Comparison of ENCODE assay signal across 21 mouse cellular contexts in the genomic region with DNA sequence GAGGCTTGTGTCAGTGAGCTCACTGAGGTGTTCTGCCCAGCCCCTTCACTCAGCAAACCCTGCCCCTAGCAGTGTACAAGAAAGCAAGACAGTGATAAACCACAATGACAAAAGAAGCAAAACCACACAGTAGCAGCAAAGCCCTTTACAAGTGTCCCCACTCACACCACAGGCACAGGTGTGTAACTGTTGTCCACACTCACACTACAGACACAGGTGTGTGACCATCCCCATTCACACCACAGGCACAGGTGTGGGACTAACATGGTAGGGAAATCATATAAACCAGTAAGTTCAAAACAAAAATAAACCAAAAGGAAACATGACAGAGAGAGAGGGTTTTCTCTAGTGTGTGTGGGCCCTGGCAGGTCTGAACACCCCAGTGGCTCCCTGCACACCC. TPM values are rescaled to one million over a fixed set of nuclear protein-coding genes. Genes with fewer than 3 reads are reported as not detected.
A peak's percentile ranks its signal among the peaks of the same experiment; 100 is the strongest.
DNase-seq lines count a peak whose midpoint lies in the region; ATAC-seq and TF ChIP-seq lines count a peak whose summit lies in the region.
"Had no signal": no experiment of that assay in that cellular context is flagged by ENCODE, and none has a peak within 500 bp of the region (broad histone marks: within the 10 kb centered on the region; RNA-seq: fewer than 3 reads in every experiment).

No protein-coding gene starts in this region.

- no peaks in the 10 kb centered on the region for H3K36me3 ChIP-seq in myocyte (ENCODE audit: control insufficient read depth, insufficient read depth)

- DNase-seq in A20 (ENCODE audit: low read depth, low spot score) = peak; percentile 24
- no peak for DNase-seq in cerebellum, adult 9-10 months
- no peak for DNase-seq in cerebellum, adult 2 months
- DNase-seq in right cerebral cortex, postnatal 14 days = no peak
- DNase-seq: adrenal gland, adult 2 months; adrenal gland, adult 8-10 months; adrenal gland, postnatal 10 days; adrenal gland, postnatal 14 days; adrenal gland, postnatal 25 days; adrenal gland, postnatal 36 days; B cell, adult 2 months; cerebellum, adult 11 months; cerebellum, adult 11-12 months; cerebellum, adult 18-20 months; cerebellum, adult 8-10 months had no signal

- no peak for TF ChIP-seq CTCF in cerebellum, adult 2 months (IDR thresholded peaks at IDR 0.05; ENCODE audit: borderline replicate concordance, insufficient read depth, low read depth, low read length)

- H3K27ac ChIP-seq in cerebellum, adult 2 months (ENCODE audit: insufficient read depth, low read length) = no peak overlapping the region

- H3K4me1 ChIP-seq in cerebellum, adult 2 months (ENCODE audit: control insufficient read depth, insufficient read depth, low read length) = no peaks in the 10 kb centered on the region

- H3K27me3 ChIP-seq in myocyte (ENCODE audit: control insufficient read depth, insufficient read depth, insufficient read length) = no peaks in the 10 kb centered on the region
- H3K27me3 ChIP-seq in cerebellum, adult 2 months (ENCODE audit: control insufficient read depth, insufficient read depth, low read length) = no peaks in the 10 kb centered on the region; the same call in 1 of the 2 replicates
- H3K27me3 ChIP-seq: CH12.LX, Patski had no signal

- H3K4me2 ChIP-seq in myocyte (ENCODE audit: low read depth) = no peak overlapping the region

- H3ac ChIP-seq in myocyte (ENCODE audit: control insufficient read depth, insufficient read length) = no peak overlapping the region

- TF ChIP-seq POLR2A in myocyte (IDR thresholded peaks at IDR 0.05; ENCODE audit: insufficient read length, low read depth) = no peak
- TF ChIP-seq POLR2A in cerebellum, adult 2 months (IDR thresholded peaks at IDR 0.05; ENCODE audit: borderline replicate concordance, insufficient read depth, low read length) = no peak

- H3K79me2 ChIP-seq in myocyte (ENCODE audit: control insufficient read depth, insufficient read depth) = no peaks in the 10 kb centered on the region

- H3K4me3 ChIP-seq in myocyte = no peak overlapping the region
- no peak overlapping the region for H3K4me3 ChIP-seq in cerebellum, adult 2 months (replicated peaks; ENCODE audit: insufficient read depth, low read depth, low read length)

- 0 out of 2 replicates have a peak, but pooled peaks have one; percentile 30 for ATAC-seq in monocyte, adult 5-6 weeks (replicated peaks; ENCODE audit: insufficient number of reproducible peaks, low FRiP score, low TSS enrichment, poor library complexity, severe bottlenecking)
- ATAC-seq: activated CD4-positive, CD25-positive, alpha-beta regulatory T cell, adult 4 months; CD4-positive, CD25-positive, alpha-beta regulatory T cell, adult 4 months; Patski had no signal

TF ChIP-seq in myocyte, 11 proteins besides CTCF, POLR2A, EP300 and RAD21:
- TF ChIP-seq MYOD1 (IDR thresholded peaks at IDR 0.05; ENCODE audit: control insufficient read depth in 1 of 3, insufficient read length in 2 of 3, low read depth in 2 of 3) (peak in 2 of 3 experiments; percentile 37 to 61), E2F4 (IDR thresholded peaks at IDR 0.05; ENCODE audit: insufficient read depth) (no peak), MYOG (IDR thresholded peaks at IDR 0.05; ENCODE audit: control insufficient read depth in 1 of 3, insufficient read depth in 1 of 3, insufficient read length in 2 of 3, low read depth in 2 of 3) (peak in 1 of 3 experiments; percentile 55), POLR2AphosphoS2 (IDR thresholded peaks at IDR 0.05; ENCODE audit: insufficient read length, low read depth) (no peak), TCF12 (IDR thresholded peaks at IDR 0.05; ENCODE audit: insufficient read depth, poor library complexity, severe bottlenecking) (no peak), TCF3 (IDR thresholded peaks at IDR 0.05; ENCODE audit: insufficient read length, low read depth) (peak; percentile 50), CEBPB (IDR thresholded peaks at IDR 0.05; ENCODE audit: insufficient read depth, poor library complexity, severe bottlenecking) (no peak), REST (IDR thresholded peaks at IDR 0.05; ENCODE audit: insufficient read depth, insufficient read length) (no peak), SRF (IDR thresholded peaks at IDR 0.05; ENCODE audit: control insufficient read depth, insufficient read length, low read depth) (no peak), USF1 (IDR thresholded peaks at IDR 0.05; ENCODE audit: low read depth) (no peak), MAX (IDR thresholded peaks at IDR 0.05; ENCODE audit: low read depth) (no peak)

RNA-seq across cellular contexts. Expression of gene Elmod3, which starts 9.9 kb away (rescaled TPM):
- total RNA-seq in monocyte, adult 5-6 weeks (2017) = 7.6 to 8.8 TPM (median 8.0 TPM) in 3 replicates
- polyA plus RNA-seq in myocyte (2012; fragmentation: generic; extraction: Trizol) = 6.4 TPM
- polyA plus RNA-seq in cerebellum, adult 2 months (2012; rRNA removed) = 32.5 and 32.7 TPM in 2 replicates

RNA-seq across cellular contexts. Expression of gene Retsat, which starts 10.0 kb away (rescaled TPM):
- total RNA-seq in monocyte, adult 5-6 weeks (2017) = 2.9 to 10.9 TPM (median 6.6 TPM) in 3 replicates
- 14.9 TPM for polyA plus RNA-seq in myocyte (2012; fragmentation: generic; extraction: Trizol)
- 13.7 and 15.6 TPM in 2 replicates for polyA plus RNA-seq in cerebellum, adult 2 months (2012; rRNA removed)

RNA-seq across cellular contexts. Expression of gene Tgoln1, which starts 28.5 kb away (rescaled TPM):
- 123 to 195 TPM (median 136 TPM) in 3 replicates for total RNA-seq in monocyte, adult 5-6 weeks (2017)
- 16.3 TPM for polyA plus RNA-seq in myocyte (2012; fragmentation: generic; extraction: Trizol)
- polyA plus RNA-seq in cerebellum, adult 2 months (2012; rRNA removed) = 96.1 and 96.8 TPM in 2 replicates

RNA-seq across cellular contexts. Expression of gene Capg, which starts 44.1 kb away (rescaled TPM):
- 54.4 to 71.6 TPM (median 54.8 TPM) in 3 replicates for total RNA-seq in monocyte, adult 5-6 weeks (2017)
- 394 TPM for polyA plus RNA-seq in myocyte (2012; fragmentation: generic; extraction: Trizol)
- polyA plus RNA-seq in cerebellum, adult 2 months (2012; rRNA removed) = 3.6 and 4.8 TPM in 2 replicates
